Mouse (Mus musculus) gastrocnemius, postnatal 14 days (tissue): ENCODE results near the gene Arid1b. TPM values are rescaled to one million over a fixed set of nuclear protein-coding genes. Genes with fewer than 3 reads are reported as not detected.
A peak's percentile ranks its signal among the peaks of the same experiment; 100 is the strongest.
"Not testable (repeated sequence)": the region's sequence is repeated elsewhere in the genome, so short reads cannot be mapped to it uniquely, and the experiment has no call there.

Source experiments
- DNase-seq: peaks from one replicate; pipeline ENCODE4 v3.0.0; 2021; ENCODE audit warnings: mixed read lengths
- intact Hi-C: fragments of 180-260 bp; cut with DNase I; formaldehyde crosslinking; loops from one replicate; pipeline ENCODE4 v1.15.1; 2025; ENCODE audit warnings: low total_unique reads
- total RNA-seq, 2 experiments: library from RNA; stranded (reverse); gene quantifications; 2 replicates each; pipeline ENCODE4 v1.2.3; 2021

Gene Arid1b
- total RNA-seq, 2 experiments from 2014 or later: 30.0 to 31.4 TPM

GRCm38 (mm10) chr17:5099238-5099637 lies 105.1 kb downstream of the Arid1b start:
- intact Hi-C loops: no loop called here

GRCm38 (mm10) chr17:5101157-5101556 lies 107.0 kb downstream of the Arid1b start:
- intact Hi-C loops: no loop called here
- DNase-seq: no peak

More at GRCm38 (mm10) chr17:5099238-5099637, 105.1 kb downstream of the Arid1b start:
- DNase-seq: no peak

GRCm38 (mm10) chr17:5101887-5102286 lies 107.8 kb downstream of the Arid1b start:
- intact Hi-C loops: no loop called here
- DNase-seq: no peak

GRCm38 (mm10) chr17:5105746-5106145 lies 111.6 kb downstream of the Arid1b start:
- intact Hi-C loops: no loop called here
- DNase-seq: no peak

GRCm38 (mm10) chr17:5106263-5107195 lies 112.4 kb downstream of the Arid1b start:
- DNase-seq: peak; percentile 32
- intact Hi-C loops: no loop called here

DNA sequence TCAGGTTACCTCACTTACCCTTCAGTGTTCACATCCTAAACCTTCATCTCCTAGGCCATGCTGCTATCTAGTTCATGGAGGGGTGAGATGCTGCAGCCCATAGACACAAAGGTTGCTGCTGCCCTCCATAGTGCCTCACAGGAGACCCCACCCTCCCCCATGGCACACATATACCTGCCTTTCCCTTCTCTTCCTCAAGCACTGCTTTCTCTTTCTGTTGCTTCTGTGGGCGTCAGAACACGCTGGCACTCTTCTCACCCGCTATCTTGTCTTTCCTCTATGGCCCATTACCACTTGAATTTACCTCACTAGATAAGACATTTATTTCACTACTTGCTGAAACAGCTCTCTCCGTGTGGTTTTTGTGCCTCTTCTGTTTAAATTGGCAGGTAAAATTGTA lies 113.4 kb downstream of the Arid1b start:
- DNase-seq: no peak
- intact Hi-C loops: no loop called here

DNA sequence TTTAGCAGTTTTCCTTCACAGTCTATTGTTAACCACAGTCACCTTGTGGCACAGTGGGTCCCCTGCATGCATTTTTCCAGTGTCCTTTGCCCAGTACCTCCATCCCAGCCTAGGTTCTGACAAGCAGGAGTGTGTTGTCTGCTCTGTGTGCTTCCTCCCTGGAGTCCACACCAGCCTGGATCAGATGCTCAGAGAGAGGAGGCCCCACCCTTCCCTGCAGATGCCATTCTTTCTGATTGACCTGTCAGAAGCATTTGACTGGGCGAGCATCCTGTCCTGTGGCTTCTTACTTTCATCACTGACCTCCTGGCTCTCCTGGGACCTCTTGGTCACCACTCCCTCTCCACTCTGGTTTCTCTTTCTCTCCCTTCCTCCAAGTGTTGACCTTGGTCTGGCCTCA lies 113.9 kb downstream of the Arid1b start:
- intact Hi-C loops: no loop called here
- DNase-seq: no peak

- no peak for DNase-seq
- intact Hi-C loops: no loop called here
These were observed 114.5 kb downstream of the Arid1b start for GRCm38 (mm10) chr17:5108546-5109142.

DNA sequence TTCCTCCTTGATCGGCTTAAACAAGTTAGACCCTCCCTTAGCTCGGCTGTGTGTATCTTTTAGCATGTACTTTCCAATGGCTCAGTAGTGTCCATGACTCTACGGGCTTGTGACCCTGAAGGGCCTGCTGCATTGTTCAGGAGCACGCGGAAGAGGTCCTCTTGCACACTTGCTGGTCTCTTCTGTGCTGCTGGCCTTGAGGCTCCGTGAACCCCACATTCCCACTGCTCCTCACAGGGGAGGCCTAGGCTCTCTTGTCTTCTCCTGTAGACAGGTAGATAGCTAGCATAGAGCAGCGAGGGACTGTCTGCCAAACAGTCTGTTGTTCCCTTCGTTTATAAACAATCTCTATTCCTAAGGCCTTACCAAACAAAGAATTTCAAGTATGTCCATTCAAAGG lies 115.2 kb downstream of the Arid1b start:
- intact Hi-C loops: no loop called here
- no peak for DNase-seq

GRCm38 (mm10) chr17:5110159-5110558 lies 116.0 kb downstream of the Arid1b start:
- intact Hi-C loops: no loop called here
- no peak for DNase-seq

GRCm38 (mm10) chr17:5110981-5111380 lies 116.8 kb downstream of the Arid1b start:
- intact Hi-C loops, DNase-seq: not testable (repeated sequence)

DNA sequence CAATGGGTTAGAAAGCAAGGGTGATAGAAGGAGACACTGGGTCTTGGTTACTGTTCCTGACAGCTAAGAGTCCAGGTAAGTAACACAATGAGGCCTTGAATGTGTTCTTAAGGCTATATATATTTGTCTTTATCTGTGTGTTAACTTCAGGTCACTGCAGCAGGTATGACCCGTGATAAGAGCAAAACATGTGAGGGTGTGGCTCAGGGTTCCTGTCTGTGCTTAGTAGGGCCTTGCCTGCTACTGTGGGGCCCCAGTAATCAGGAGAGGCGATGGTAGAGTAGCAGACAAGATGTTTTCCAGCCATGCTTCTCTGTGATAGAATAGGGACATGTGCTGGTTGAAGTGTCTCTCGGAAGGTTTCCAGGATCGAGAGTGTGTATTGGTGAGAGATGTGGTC lies 118.0 kb downstream of the Arid1b start:
- no peak for DNase-seq
- intact Hi-C loops: no loop called here

GRCm38 (mm10) chr17:5115952-5116351 lies 121.8 kb downstream of the Arid1b start:
- intact Hi-C loops: no loop called here
- no peak for DNase-seq

DNA sequence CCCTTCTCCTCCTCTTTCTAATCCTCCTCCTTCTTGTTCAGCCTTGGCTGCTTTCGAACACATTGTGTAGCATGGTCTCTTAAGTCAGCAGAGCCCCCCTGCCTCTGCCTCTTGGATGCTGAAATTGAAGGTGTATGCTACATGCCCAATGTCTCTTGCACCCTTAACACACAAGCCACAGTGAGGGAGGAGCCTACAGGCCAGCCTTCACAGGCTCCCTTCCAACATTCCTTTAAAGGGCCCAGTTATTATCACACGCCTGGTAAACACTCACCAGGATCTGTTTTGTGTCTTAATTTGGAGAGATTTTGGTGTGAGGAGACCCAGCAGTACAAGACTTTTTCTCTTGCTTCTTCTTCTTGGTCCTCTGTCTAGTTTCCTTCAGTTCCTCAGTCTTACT lies 122.9 kb downstream of the Arid1b start:
- intact Hi-C loops: no loop called here
- no peak for DNase-seq

DNA sequence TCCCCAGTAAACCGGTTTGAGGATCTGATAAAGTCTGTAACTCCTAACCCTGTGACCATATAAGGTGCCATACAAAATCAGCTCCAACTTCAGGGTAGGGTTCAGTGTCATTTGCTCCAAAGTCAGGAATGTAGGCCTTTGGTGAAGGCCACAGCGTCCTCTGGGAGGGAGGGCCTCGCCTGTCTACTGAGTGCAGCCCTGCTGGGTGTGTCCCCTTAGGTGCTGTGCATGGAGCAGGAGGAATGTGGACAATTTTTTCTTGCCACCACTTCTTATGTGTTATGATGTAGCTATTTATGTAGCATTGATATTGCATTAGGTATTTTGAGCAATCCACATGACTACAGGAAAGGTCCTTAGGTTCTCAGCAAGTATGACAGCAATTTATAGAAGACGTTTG lies 124.0 kb downstream of the Arid1b start:
- DNase-seq: no peak
- intact Hi-C loops: no loop called here

DNA sequence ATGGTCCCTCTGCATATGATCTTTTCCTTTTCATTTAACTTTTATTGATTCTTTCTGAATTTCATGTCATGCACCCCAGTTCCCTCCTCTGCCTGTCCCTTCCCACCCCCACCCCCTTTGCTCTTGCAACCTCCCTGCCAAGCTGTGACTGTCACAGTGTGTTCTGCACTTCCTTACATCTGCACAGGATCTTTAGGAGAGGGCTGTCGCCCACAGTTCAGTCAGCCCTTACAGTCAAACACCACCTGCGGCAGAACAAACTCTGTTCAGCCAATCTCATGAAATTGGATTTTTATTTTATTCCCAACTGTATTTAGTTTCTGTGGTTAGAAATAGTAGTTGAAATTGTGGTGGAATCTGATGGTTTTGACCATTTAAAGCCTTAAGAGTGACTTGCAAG lies 130.5 kb downstream of the Arid1b start:
- intact Hi-C loops: no loop called here
- no peak for DNase-seq

GRCm38 (mm10) chr17:5125084-5125855 lies 131.1 kb downstream of the Arid1b start:
- intact Hi-C loops: no loop called here

DNA sequence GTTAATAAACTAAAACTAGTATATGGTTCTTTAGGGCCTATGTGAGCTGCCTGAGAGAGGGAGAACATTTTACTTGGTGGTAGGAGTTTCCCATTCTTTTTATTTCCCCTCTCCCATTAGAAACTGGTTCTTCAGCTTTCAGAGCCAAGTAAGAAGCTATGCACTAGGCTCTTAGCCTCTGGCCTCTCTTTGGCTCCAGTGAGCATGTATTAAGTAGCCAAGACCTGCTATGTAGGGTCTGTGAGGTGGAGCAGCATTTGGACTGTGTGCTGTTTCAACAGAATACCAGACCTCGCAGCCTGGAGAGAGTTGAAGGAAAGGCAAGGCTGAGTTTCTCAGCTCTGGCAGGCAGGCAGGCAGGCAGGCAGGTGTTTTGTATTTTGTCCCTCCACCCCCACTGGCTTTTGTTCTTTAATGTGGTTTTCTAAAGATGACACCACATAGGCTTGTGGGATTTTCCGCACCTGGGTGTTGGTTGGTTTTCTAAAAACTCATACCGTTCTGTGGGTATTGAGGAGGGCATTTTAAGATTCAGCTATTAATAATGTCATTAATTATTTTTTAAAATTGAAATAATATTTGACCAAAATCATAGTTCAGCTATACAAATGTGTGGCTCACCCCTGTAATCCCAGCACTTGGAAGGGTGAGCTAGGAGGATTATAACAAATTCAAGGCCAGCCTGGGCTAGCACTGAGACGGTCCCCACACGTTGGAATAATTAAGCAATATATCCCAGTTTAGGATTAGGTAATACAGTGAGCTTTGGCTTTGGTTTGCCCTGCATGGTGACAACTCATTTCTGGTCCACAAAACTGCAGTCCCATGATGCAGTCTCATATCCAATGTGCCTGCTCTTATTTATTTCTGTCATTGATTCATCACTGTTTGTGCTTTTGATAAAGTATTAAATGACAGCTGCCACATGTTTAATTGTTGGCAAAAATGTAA lies 132.0 kb downstream of the Arid1b start:
- DNase-seq: no peak
- intact Hi-C loops: no loop called here

More at GRCm38 (mm10) chr17:5125084-5125855, 131.1 kb downstream of the Arid1b start:
- no peak for DNase-seq

DNA sequence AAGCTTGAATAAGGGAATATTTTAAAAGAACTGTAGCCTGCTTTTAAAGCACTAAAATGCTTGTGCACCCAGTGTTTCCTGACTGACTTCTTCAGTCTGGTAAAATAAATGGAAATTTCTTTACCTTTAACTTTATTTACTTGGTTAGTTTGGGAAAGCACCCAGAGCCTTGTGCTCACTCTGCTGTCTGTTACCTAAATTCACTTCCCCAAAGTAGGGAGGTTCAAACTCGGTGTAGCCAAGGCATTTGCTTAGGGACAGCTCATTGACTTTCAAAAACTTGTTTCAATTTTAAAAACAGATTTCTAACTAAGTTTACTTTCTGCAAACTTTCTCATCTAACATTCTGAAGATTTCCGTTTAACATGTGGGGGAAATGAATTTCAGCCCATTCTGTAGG lies 135.5 kb downstream of the Arid1b start:
- DNase-seq: no peak
- intact Hi-C loops: no loop called here
